Mouse (Mus musculus) CD8-positive naive resting alpha-beta T cell, adult 2 months (primary cell): ENCODE measurements around the gene Nlrx1.

Experiments
- DNase-seq, 2 experiments: peaks; one replicate each; pipeline ENCODE4 v3.0.0; 2022; ENCODE audit warnings: low read depth in 2 of 2, low spot score in 2 of 2

Nlrx1 gene

DNA sequence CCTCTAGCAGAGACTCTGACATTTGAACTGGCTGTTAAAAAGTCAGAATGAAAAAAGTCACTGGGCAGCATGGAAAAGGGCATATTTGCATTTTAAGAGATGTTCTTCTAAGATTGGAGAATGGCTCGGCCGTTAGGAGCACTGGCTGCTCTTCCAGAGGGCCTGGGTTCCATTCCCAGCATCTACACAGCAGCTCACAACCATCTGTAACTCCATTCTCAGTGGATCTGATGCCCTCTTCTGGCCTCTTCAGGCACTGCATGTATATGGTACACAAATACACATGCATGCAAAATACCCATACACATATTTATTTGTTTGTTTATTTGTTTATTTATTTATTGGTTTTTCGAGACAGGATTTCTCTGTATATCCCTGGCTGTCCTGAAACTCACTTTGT lies 678 bp upstream of the Nlrx1 start:
- DNase-seq = peak; percentile 33 to 61

DNA sequence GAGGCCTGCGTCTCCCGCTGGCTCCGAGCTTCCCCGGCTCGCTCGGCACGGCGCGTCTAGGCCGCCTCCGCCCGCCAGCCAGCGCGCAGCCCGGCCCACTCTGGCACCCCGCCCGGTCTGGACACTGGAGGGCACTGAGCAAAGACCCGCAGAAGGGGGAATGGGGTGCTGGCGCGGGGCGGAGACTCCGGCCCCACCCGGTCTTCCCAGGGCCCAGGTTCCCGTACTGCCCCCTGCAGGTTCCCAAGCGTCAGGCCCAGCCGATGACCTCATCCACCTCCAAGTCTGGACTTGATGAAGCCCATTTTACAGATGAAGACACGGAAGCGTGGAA lies 405 bp downstream of the Nlrx1 start:
- DNase-seq = peak; percentile 69 to 83

DNA sequence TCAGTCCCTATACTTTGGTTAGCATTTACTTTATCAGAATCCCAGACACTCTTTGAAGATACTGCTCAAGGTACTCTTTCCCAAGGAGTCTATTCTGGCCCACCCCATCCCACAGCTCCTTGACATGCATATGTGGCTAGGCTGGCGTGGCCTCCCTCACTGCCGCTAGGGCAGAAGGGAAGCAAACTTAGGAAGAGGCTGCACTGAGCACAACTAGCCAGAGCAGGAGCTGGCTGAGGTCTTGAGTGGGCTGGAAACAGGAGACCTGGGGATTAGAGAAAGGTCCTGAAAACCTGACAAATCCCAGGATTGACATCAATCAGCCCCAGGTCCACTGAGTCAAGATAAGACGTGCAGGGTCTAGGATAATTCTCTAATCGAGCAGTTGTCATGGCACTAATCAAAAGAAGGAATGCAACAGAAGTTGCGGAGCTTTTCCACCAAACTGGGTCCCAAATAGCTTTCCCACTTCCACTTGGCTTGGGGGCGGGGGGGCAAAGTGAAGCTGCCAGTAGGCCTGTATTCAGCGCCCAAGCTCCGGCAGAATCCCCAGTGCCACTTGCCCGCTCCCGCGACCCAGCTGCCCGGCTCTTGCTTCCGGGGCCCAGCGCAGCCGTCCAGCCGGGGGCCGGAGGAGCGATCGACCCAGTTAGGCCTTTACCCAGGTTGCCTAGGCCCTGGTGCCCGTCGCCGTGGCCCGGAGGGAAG lies 926 bp downstream of the Nlrx1 start:
- no peak for DNase-seq

DNA sequence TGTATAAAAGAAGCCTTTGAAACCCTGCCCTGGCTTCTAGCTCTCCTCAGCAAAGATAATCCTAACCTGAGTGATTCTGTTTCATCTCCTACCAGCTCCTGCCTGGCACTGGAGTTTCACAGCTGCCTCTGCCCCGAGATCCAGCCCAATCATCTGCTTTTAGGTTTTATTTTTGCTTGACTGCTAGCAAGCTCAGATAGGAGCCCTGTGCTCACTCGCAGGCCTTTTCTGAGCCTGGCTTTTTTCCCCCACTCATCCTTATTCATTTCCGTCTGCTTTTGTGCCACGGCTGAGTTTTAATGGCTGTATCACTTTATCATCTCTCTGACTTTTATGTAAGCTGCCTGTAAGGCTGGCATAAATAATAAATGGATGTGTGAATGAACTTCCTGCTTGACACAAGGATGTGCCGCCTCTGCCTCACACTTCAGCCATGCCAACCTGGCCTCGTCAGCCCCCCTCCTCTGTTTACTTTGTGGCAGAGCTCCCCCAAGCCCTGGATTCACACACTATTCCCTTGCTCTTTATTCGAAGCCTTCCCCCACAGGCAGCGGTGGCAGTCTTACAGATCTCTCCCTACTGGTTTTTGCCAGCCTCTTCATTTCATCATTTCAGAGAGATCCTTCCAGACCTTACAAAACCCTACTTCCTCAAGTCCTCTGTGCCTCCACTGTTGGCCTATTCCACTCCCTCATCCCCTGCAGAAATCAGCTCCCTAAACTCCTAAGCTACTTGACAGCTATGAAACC lies 1.7 kb downstream of the Nlrx1 start:
- no peak for DNase-seq

DNA sequence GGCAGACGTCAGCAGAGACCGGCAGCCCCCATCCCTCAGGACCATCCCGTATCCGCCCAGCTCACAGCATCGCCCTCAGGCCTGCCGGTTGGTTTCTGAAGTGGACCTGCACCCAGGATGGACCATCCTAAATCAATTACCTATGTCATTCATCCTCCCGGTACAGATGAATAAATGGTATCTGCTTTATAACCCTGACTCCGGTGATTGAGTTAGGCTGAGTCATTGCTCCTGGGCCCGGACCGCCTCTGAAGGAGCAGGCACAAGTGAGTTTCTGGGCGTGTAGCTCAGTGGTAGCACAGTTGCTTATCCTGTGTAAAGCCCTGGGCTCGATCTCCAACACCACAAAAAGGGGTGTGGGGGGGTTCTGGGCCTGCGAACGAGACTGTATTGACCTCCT lies 7.0 kb downstream of the Nlrx1 start:
- DNase-seq = no peak

DNA sequence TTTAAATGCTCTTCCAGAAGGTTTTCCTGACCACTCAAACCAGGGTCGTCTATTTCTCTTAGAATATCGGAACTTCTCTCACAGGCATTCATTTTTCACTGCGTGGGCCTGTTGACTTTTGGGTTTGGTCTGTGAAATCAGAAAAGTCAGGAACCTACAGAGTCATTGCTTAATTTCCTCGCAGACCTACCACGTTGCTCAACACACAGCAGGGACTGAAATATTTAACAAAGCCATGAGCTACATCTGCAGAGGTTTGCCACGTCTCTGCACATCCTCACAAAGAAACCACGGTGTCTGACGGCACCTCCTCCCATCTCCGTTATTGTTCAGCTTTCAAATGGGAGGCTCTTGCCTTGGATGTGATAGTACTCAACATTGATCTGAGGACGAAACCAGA lies 9.4 kb downstream of the Nlrx1 start:
- DNase-seq = no peak

DNA sequence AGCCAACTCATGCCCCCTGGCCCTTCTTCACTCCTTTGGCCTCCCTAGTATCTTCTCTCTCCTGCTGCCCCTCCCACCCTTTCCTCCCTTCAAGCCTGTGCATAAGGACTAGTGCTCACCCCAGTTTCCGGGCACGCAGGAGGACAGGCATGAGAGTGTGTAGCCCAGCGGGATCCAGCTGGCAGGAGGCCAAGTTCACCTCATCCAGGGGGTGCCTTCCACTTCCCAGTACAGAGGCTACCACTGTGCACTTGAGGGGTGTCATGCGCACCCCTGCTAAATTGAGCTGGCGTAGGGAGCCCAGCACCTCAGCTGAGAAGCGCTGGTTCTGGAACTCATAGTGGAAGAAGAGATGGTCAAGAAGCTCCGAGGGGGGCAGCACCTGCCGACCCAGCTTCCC lies 12.2 kb downstream of the Nlrx1 start:
- no peak for DNase-seq

DNA sequence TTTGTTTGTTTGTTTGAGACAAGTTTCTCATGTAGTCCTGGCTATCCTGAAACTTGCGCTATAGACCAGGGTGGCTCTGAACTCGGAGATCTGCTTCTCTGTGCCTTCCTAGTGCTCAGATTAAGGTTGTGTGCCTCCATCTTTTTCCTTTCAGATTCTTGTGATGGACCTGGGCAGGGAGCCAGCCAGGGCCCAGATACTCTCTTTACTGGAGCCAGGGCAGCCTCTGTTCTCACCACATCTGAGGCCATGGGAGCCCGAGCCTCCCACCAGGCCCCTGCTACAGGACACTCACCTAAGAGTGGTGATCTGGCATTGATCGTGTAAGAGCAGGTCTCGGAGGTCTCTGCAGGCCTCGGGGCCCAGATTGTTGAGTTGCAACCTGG lies 13.3 kb downstream of the Nlrx1 start:
- DNase-seq = no peak

DNA sequence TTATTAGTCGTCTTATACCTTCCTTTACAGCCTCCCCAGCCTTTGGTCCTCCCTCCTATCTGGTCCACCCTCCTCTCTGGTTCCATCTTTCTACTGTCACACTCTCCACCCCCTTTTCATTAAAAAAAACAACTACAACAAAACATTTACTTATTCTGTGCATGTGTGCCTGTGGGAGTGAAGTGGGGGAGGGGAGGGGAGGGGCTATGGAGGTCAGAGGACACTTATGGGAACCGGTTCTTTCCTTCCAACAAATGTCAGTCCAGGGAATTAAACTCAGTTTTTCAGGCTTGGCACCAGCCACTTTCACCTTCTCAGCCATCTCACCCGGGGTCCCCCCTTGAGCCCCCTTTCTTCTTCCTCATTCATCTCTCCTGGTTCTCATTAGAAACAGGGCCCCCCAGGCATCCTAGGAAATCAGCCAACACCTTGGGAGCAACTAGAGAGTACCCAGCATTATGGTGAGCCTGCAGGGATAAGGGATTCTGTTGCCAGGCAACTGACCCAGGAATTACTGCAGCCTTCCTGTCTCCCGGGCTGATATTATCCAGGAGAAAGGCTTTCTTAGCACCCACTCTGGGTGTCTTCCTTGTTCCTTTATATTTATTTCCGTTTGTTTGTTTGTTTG lies 13.8 kb downstream of the Nlrx1 start:
- DNase-seq = no peak

DNA sequence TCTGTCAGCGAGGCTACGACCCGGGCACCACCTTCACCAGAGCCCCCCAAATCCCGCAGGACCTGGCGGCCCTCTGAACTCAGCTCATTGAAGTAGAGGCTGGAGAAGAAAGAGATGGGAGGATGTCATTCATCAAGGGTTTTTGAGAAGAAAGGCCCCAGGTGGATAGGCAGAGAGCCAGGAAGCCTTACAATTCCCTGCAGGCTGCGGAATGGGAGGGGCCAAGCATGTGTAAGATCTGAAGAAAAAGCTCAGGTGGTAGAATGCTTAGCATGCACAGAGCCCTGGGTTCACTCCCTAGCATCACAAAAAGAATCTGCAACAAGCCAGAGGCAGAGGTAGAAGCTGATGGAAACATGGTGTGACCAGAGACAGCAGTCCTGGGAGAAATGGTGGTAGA lies 15.0 kb downstream of the Nlrx1 start:
- no peak for DNase-seq

DNA sequence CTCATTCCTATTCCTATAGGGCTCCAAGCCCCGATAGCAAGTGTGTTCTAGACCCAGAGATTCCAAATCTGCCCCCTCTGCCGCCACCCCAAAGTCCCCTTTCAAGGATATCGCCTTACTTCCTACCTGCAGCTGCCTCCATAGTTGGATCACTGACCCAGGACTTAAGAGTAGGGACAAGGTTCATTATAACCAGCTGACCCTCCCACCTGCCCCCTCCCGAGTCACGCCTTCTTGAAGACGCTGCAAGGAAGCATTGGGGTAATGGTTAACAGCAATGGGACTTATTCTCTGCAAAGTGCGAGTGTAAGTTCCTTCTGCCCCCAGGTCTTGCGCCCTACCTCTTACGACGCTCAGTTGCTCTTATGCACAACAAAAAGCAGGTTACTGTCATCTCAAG lies 17.1 kb downstream of the Nlrx1 start, which contains the start of gene Pdzd3:
Gene Pdzd3 (minus strand): TSS at position 158 of the 400 bp plus-strand sequence.
- DNase-seq = no peak

DNA sequence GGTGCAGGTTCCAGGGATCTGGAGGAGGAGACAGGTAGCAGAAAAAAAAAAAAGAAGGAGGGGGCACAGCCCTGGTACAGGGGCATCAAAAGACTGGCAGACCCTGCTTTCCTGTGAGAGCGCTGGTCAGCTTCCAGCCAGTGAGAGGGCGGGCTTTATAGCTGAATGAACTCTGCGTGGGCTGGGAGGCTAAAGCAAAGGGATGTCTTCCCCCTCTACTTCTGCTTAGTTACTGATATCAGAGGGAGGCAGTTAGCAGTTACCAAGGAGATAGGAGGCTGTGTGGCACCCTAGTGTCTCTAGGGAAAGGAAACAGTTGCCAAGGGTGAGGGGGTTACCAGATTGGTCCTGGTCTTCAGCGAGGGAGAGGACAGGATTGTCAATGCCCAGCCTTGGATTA lies 18.0 kb downstream of the Nlrx1 start:
- DNase-seq = no peak

DNA sequence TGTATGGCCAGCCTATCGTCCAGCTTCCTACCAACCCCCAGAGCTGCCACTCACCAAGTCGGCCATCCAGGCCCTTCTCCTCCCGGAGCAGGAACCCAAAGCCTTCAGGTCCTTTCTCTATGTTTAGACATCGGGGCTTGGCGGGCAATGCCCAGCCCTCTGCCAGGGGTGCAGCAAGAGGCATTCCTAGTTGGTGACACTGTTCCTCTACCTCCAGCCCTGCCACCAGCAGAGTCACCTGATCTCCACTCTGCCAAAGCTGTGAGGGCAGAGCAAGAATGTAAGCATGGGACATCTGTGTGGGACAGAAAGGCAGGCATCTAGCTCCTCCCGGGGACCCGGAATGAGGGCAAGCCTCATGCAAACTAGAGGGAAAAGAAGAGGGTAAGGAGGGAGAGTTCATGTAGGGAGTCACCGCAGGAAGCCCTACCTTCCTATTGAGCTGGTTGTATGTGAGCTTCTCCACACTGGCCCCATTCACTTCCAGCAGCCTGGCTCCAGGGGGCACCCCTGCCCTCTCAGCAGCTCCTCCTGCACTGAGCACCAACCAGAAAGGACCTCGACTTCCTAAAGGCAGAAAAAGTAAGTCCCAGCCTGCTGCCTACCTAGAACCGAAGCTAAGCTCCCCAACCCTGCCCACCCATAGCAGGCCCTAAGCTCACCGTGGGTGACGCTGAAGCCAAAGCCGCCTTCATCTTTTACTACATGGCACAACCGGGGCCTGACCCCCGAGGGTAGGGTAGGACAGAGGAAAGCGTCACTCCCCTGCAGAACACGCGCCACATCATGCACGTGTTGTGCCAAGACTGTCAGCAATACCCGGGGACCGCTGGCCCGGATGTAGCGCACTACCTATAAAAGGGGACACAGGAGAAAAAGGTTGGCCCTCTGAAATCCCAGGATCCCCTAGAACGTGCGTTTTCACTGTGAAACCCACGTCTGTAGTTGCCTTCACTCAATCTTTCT lies 18.9 kb downstream of the Nlrx1 start:
- no peak for DNase-seq

DNA sequence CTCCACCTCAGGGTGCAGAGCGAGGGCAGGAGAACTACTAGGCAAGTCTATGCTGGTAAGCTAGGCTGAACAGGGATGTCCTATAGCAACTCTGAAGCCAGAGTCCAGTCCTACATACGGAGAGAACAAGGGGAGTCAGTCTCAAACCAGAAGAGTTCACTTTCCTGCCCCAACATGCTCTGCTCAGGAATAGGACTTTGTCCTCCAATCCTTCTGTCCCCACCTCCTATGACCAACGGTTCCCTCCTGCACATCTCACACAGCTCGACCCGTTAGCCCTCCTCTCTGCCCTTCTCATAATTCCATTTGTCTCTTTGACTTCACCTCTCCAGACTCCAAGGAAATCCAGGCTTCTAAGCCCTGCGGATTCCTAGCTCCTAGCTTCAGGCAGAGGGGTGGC lies 20.5 kb downstream of the Nlrx1 start:
- DNase-seq = no peak

DNA sequence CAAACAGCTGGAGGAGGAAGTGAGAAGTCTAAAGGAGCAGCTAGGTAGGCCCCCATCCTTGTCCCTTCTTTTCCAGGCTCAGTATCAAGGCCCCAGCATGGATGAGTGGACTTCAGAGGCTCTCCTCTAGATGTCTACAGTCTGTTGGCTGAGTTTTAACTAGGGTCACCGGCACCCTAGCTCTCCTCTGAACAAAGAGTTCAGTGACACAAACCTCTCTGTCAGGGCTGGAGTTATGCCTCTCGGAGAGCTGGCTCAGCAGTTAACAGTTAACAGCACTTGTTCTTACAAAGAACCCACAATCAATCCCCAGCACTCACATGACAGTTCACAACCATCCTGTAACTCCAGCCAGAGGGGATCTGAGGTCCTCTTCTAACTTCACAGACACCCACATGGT lies 24.8 kb downstream of the Nlrx1 start:
- DNase-seq = no peak

DNA sequence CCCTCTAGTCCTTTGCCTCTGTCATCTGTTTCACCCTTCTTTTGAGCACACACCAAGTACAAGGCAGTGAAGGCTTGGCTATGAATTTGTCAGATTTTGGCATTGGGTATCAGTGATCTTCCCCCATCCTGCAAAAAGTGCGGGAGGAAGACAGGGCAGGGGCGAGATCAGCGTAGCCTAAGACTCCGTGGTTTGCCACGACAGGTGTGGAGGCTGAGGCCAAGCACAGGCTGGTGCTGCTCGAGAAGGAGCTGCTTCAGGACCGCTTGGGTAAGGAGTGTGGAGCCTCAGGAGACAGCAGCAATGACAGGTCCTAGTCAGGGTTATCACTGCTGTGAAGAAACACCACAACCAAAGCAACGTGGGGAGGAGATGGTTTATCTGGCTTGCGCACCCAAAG lies 27.0 kb downstream of the Nlrx1 start:
- DNase-seq = no peak

DNA sequence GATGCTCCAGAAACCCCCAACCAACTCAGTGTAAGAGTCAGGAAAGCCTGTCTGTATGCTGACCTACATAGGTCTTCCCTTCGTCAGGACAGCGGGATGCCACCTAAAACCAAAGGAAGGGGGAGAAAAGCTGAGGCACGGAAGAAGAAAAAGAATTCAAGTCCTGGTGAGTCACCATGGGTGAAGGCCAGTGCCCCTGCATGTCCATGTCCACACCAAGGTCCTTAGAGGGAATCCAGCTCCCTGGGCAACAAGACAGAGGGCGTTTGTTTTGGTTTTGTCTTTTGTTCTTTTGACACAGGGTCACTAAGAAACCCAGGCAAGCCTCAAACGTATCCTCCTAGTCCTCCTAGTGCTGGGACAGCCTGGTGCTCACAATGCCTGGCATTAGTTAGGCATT lies 27.5 kb downstream of the Nlrx1 start:
- DNase-seq = no peak

DNA sequence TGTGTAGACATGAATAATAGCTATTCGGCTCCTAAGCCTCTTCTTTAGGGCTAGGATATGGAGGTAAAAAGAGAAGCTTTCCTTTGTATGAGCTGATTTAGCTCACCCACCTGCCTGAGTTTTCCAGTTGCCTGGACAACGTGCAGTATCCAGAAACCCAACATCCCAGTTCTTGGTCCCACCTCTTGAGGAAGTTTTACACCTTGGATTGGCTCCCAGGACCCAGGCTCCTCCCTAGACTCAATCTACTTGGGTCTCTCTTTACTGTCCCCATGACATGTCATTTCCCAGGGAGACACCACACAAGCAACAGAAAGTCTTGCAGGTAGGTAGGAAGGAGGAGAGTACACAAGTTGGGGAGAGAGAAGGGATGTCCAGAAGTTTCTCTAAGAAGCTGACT lies 28.0 kb downstream of the Nlrx1 start, which contains the start of gene Ccdc153:
Gene Ccdc153 (plus strand): TSS at position 278 of the 400 bp plus-strand sequence.
- no peak for DNase-seq

DNA sequence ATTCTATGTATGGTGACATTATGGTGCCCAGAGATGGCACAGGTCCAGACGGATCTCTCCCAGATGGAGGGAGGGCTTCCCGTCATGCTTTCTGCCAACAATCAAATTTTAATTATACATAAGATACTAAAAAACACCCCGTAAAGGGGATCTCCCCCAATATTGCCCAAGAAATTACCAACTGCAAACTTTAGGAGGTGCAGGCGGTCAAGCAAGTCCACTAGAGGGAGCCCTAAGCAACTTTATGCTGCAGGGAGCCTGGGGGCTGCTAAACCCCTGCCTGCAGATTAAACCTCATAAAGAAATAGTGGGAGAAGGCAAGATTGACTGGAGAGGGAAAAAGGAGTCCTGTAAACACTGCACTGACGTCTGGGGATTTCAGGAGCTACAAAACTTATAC lies 29.0 kb downstream of the Nlrx1 start:
- peak; percentile 51 to 65 for DNase-seq

DNA sequence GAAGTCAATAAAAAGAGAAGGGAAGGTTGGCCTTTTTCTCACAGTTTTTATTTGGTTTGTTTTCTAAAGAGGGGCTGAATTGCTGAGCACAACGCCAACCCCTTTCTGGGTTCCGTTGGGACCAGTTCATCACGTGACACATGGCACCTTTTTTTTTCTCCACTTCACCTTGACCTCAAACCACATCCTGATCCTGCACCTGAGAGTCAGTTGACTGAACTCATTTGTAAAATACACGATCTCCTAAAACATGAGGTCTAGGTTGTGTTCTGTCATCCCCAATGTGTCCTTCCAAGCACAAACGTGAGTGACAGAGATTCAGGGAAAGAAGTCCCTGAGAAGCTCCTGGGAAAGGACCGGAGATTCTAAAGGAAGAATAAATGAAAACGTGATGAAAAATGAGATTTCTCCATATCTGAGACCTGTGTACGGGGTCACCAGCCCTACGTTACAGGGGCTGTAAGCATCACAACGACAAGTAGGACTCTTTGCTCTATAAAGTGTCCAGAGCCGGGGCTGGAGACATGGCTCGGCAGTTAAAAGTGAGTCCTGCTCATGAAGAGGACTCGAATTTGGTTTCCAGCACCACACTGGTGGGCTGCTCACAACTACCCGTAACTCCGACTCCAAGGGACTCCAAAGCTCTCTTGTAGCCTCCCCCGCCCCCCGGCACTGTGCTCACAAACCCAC lies 29.8 kb downstream of the Nlrx1 start:
- peak; percentile 53 to 72 for DNase-seq

DNA sequence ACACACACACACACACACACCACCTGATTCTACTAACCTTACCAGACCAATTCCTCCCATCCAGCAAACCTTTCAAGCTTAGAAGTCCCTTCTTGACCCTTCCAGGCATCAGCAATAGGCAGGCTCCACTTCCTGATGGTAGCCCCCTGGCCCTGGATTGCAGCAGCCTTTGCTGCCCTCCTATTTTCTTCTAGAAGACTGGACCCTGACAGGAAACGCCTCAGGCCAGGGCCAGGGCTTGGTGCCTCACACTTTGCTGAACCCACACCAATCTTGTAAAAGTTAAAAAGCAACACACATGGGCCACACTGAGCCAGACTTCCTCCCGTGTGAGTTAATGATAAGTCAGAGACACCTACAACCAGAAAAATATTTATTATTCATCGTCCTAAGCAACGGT lies 31.3 kb downstream of the Nlrx1 start:
- no peak for DNase-seq
